40 mouse cellular contexts compared by ENCODE assay signal in genomic region chr9:35468913-35469312, GRCm38 (mm10). TPM values are rescaled to one million over a fixed set of nuclear protein-coding genes. Genes with fewer than 3 reads are reported as not detected.
"Had no signal": no experiment of that assay in that cellular context is flagged by ENCODE, and none has a peak within 500 bp of the region (broad histone marks: within the 10 kb centered on the region; RNA-seq: fewer than 3 reads in every experiment).

No protein-coding gene starts in this region.

- H3K27me3 ChIP-seq: embryonic facial prominence, embryonic 12.5 days; embryonic facial prominence, embryonic 13.5 days; embryonic facial prominence, embryonic 15.5 days; forebrain, embryonic 12.5 days; forebrain, embryonic 13.5 days; forebrain, embryonic 15.5 days had no signal

- ATAC-seq: forebrain, embryonic 13.5 days; forebrain, embryonic 14.5 days; forebrain, embryonic 15.5 days; forebrain, embryonic 16.5 days; forebrain, postnatal 0 days had no signal

- DNase-seq: cerebellum, adult 8-10 months; cerebellum, adult 9-10 months; cerebellum, adult 9-11 months; cerebellum, postnatal 10 days; cerebellum, postnatal 14 days; cerebellum, postnatal 25 days; cerebellum, postnatal 36 days; embryo, embryonic 11 days; forebrain, postnatal 0 days; gastrocnemius, adult 2 months; gastrocnemius, postnatal 10 days; gastrocnemius, postnatal 14 days; gastrocnemius, postnatal 25 days; gastrocnemius, postnatal 36 days; heart, adult 18-20 months; heart, adult 2 months had no signal

RNA-seq across cellular contexts. Expression of gene Cdon, which starts 48.0 kb away (rescaled TPM):
- polyA plus RNA-seq: erythroblast, embryonic 14.5 days had no signal

RNA-seq across cellular contexts. Expression of gene Gm1113, which starts 49.2 kb away (rescaled TPM):
- total RNA-seq: common myeloid progenitor, adult 5-6 weeks; forebrain, postnatal 0 days; gastrocnemius, adult 18-20 months; gastrocnemius, adult 2 months; gastrocnemius, adult 8-10 months; gastrocnemius, postnatal 10 days; gastrocnemius, postnatal 14 days; gastrocnemius, postnatal 25 days; gastrocnemius, postnatal 36 days; gastrocnemius, postnatal 4 days; granulocyte monocyte progenitor cell, adult 5-6 weeks; heart, adult 18-20 months; heart, adult 2 months; heart, adult 8-10 months had no signal
- polyA plus RNA-seq: cortical plate, adult 2 months; embryonic facial prominence, embryonic 10.5 days; embryonic facial prominence, embryonic 11.5 days; embryonic facial prominence, embryonic 12.5 days; embryonic facial prominence, embryonic 13.5 days; embryonic facial prominence, embryonic 14.5 days; embryonic facial prominence, embryonic 15.5 days; erythroblast, embryonic 14.5 days; forebrain, embryonic 10.5 days; forebrain, embryonic 11.5 days; forebrain, embryonic 12.5 days; forebrain, embryonic 13.5 days; forebrain, embryonic 14.5 days; forebrain, embryonic 15.5 days; forebrain, embryonic 16.5 days; forebrain, postnatal 0 days; frontal cortex, adult 2 months; gonadal fat pad, adult 2 months; heart, adult 2 months; heart, embryonic 10.5 days had no signal
